Mouse (Mus musculus) inflammation-experienced regulatory T-cells (primary cell): ENCODE results near the gene 4930583I09Rik. TPM values are rescaled to one million over a fixed set of nuclear protein-coding genes. Genes with fewer than 3 reads are reported as not detected.

Source experiments
- polyA plus RNA-seq, 2 experiments: library from polyadenylated mRNA; unstranded; fragments of 100-300 nt; shearing (Covaris generic); gene quantifications; one replicate each; pipeline ENCODE4 v1.2.1; 2017

4930583I09Rik gene
- under 1 TPM; 0.52 to 0.62 TPM for polyA plus RNA-seq

DNA sequence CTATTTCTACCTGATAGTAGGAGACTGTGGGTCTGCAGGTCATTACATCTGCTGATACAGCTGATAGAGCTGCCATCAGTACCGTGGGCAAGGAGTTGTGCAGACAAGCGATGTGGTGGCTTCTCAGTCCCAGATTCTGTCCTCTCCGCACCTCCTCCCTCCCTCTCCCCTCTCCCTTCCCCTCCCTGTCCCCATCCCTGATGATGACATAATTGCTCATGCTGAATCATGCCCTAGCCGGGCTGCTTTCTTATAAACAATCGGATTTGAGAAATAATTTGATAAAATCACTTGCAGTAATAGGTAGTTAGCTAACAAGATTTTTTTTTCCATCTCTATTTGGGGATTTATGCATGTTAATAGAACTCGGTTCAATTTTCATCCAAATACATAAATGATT, at the start of gene 4930583I09Rik:
TSS of gene 4930583I09Rik (minus strand) at position 144 of the 400 bp plus-strand sequence.

Other genes with a start within 250 kb of the 4930583I09Rik start
- 10 to 100 TPM; 25.7 to 29.0 TPM for gene Man2a1, start 235.3 kb downstream of the 4930583I09Rik start, polyA plus RNA-seq